Mouse (Mus musculus): ENCODE results near the gene Rpl36. TPM values are rescaled to one million over a fixed set of nuclear protein-coding genes. Genes with fewer than 3 reads are reported as not detected.

Rpl36 gene
- polyA plus RNA-seq, 1 experiment from 2014 or later, result 2,447 TPM

GRCm38 (mm10) chr17:56643237-56643636, 30.0 kb downstream of the Rpl36 start:
- Histone ChIP-seq H3K9ac (replicated peaks; ENCODE audit: low read depth, low read length) (no peak overlapping the region), H3K4me1 (ENCODE audit: control insufficient read depth, insufficient read depth, low read length) (no peaks in the 10 kb centered on the region), H3K9me3 (ENCODE audit: control insufficient read depth, low read depth, low read length) (no peaks in the 10 kb centered on the region), H3K4me2 (replicated peaks; ENCODE audit: low read depth, low read length) (no peak overlapping the region), H3K27me3 (ENCODE audit: control insufficient read depth, insufficient read depth, low read length) (no peaks in the 10 kb centered on the region), H3K4me3 (ENCODE audit: low read depth, low read length) (no peak overlapping the region), H3K27ac (ENCODE audit: low read length) (no peak overlapping the region), H3K36me3 (ENCODE audit: control insufficient read depth, insufficient read depth, low read length) (no peaks in the 10 kb centered on the region)
- 78% methylated on average over 4 of the region's 4 CpGs for WGBS
- ATAC-seq (ENCODE audit: insufficient number of reproducible peaks, insufficient read depth, low FRiP score, low read depth), result no peak

GRCm38 (mm10) chr17:56647546-56647945, 34.3 kb downstream of the Rpl36 start:
- H3K4me2 ChIP-seq (replicated peaks; ENCODE audit: low read depth, low read length), result no peak overlapping the region

GRCm38 (mm10) chr17:56651801-56652200, 38.6 kb downstream of the Rpl36 start:
- ATAC-seq (ENCODE audit: insufficient number of reproducible peaks, insufficient read depth, low FRiP score, low read depth), result no peak
- 26% methylated on average over 10 of the region's 10 CpGs for WGBS
- no peak overlapping the region for H3K27ac ChIP-seq (ENCODE audit: low read length)
- no peaks in the 10 kb centered on the region for H3K36me3 ChIP-seq (ENCODE audit: control insufficient read depth, insufficient read depth, low read length)
- H3K4me1 ChIP-seq (ENCODE audit: control insufficient read depth, insufficient read depth, low read length), result no peaks in the 10 kb centered on the region
- H3K9ac ChIP-seq (replicated peaks; ENCODE audit: low read depth, low read length), result no peak overlapping the region
- no peaks in the 10 kb centered on the region for H3K9me3 ChIP-seq (ENCODE audit: control insufficient read depth, low read depth, low read length)
- H3K4me2 ChIP-seq (replicated peaks; ENCODE audit: low read depth, low read length), result no peak overlapping the region
- no peak overlapping the region for H3K4me3 ChIP-seq (ENCODE audit: low read depth, low read length)
- no peaks in the 10 kb centered on the region for H3K27me3 ChIP-seq (ENCODE audit: control insufficient read depth, insufficient read depth, low read length)

More at GRCm38 (mm10) chr17:56647546-56647945, 34.3 kb downstream of the Rpl36 start:
- no peak overlapping the region for H3K4me3 ChIP-seq (ENCODE audit: low read depth, low read length)
- no peaks in the 10 kb centered on the region for H3K9me3 ChIP-seq (ENCODE audit: control insufficient read depth, low read depth, low read length)
- no peak overlapping the region for H3K27ac ChIP-seq (ENCODE audit: low read length)
- no peaks in the 10 kb centered on the region for H3K4me1 ChIP-seq (ENCODE audit: control insufficient read depth, insufficient read depth, low read length)
- no peaks in the 10 kb centered on the region for H3K27me3 ChIP-seq (ENCODE audit: control insufficient read depth, insufficient read depth, low read length)
- no peak overlapping the region for H3K9ac ChIP-seq (replicated peaks; ENCODE audit: low read depth, low read length)
- no peak for ATAC-seq (ENCODE audit: insufficient number of reproducible peaks, insufficient read depth, low FRiP score, low read depth)
- WGBS, result 58% methylated on average over 11 of the region's 13 CpGs
- no peaks in the 10 kb centered on the region for H3K36me3 ChIP-seq (ENCODE audit: control insufficient read depth, insufficient read depth, low read length)

DNA sequence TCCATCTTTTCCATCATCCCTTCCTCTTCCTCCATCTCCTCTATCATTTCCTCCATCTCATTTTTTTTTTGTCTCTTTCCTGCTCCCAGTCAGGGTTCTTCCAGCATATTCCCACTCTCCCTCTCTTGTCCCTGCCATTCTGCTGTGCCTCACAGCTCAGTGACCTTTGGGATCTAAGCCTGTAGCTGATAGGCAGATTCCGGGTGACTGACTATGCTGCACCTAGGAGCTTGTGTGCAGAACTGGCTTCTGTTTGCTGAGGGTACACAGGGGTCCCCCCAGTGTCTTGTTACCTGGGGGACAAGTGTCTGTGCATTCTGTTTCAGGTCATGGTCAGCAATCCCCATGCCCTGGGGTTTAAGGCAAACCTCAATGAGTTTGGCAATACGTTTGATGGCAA, 41.6 kb downstream of the Rpl36 start:
- Histone ChIP-seq H3K4me1 (ENCODE audit: control insufficient read depth, insufficient read depth, low read length) (no peaks in the 10 kb centered on the region), H3K36me3 (ENCODE audit: control insufficient read depth, insufficient read depth, low read length) (no peaks in the 10 kb centered on the region), H3K9ac (replicated peaks; ENCODE audit: low read depth, low read length) (no peak overlapping the region), H3K9me3 (ENCODE audit: control insufficient read depth, low read depth, low read length) (no peaks in the 10 kb centered on the region), H3K27me3 (ENCODE audit: control insufficient read depth, insufficient read depth, low read length) (no peaks in the 10 kb centered on the region), H3K27ac (ENCODE audit: low read length) (no peak overlapping the region), H3K4me3 (ENCODE audit: low read depth, low read length) (no peak overlapping the region), H3K4me2 (replicated peaks; ENCODE audit: low read depth, low read length) (no peak overlapping the region)
- ATAC-seq (ENCODE audit: insufficient number of reproducible peaks, insufficient read depth, low FRiP score, low read depth), result no peak
- 66% methylated on average over 2 of the region's 2 CpGs for WGBS

DNA sequence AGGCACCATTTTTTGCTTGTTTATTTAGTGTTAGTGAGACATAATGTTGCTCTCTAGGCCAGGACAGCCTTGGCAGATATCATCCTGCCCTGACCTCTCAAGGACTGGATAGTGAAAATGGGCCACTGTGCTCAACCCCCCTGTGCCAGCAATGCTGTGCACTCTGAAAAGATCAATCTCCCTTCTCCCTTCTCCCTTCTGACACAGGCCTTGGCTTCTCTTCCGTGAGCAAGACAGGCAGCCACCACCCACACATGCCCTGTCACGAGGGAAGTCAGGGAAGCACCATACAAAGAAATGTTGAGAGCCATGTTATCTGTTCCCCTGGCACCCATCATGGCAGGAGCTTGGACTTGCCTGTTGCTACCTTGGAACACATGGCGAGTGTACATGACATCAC, 42.1 kb downstream of the Rpl36 start:
- no peak for ATAC-seq (ENCODE audit: insufficient number of reproducible peaks, insufficient read depth, low FRiP score, low read depth)
- no peaks in the 10 kb centered on the region for H3K4me1 ChIP-seq (ENCODE audit: control insufficient read depth, insufficient read depth, low read length)
- H3K9ac ChIP-seq (replicated peaks; ENCODE audit: low read depth, low read length), result no peak overlapping the region
- WGBS, result 71% methylated on average over 3 of the region's 3 CpGs
- H3K36me3 ChIP-seq (ENCODE audit: control insufficient read depth, insufficient read depth, low read length), result no peaks in the 10 kb centered on the region
- no peaks in the 10 kb centered on the region for H3K27me3 ChIP-seq (ENCODE audit: control insufficient read depth, insufficient read depth, low read length)
- no peak overlapping the region for H3K4me3 ChIP-seq (ENCODE audit: low read depth, low read length)
- H3K9me3 ChIP-seq (ENCODE audit: control insufficient read depth, low read depth, low read length), result no peaks in the 10 kb centered on the region
- no peak overlapping the region for H3K4me2 ChIP-seq (replicated peaks; ENCODE audit: low read depth, low read length)
- H3K27ac ChIP-seq (ENCODE audit: low read length), result no peak overlapping the region

- no peaks in the 10 kb centered on the region for H3K27me3 ChIP-seq (ENCODE audit: control insufficient read depth, insufficient read depth, low read length)
- no peaks in the 10 kb centered on the region for H3K36me3 ChIP-seq (ENCODE audit: control insufficient read depth, insufficient read depth, low read length)
- no peak overlapping the region for H3K9ac ChIP-seq (replicated peaks; ENCODE audit: low read depth, low read length)
- H3K4me1 ChIP-seq (ENCODE audit: control insufficient read depth, insufficient read depth, low read length), result no peaks in the 10 kb centered on the region
- 77% methylated on average over 6 of the region's 6 CpGs for WGBS
- H3K9me3 ChIP-seq (ENCODE audit: control insufficient read depth, low read depth, low read length), result no peaks in the 10 kb centered on the region
- no peak overlapping the region for H3K4me3 ChIP-seq (ENCODE audit: low read depth, low read length)
- no peak overlapping the region for H3K4me2 ChIP-seq (replicated peaks; ENCODE audit: low read depth, low read length)
- no peak for ATAC-seq (ENCODE audit: insufficient number of reproducible peaks, insufficient read depth, low FRiP score, low read depth)
- no peak overlapping the region for H3K27ac ChIP-seq (ENCODE audit: low read length)
These were observed 43.0 kb downstream of the Rpl36 start for GRCm38 (mm10) chr17:56656171-56656570.

DNA sequence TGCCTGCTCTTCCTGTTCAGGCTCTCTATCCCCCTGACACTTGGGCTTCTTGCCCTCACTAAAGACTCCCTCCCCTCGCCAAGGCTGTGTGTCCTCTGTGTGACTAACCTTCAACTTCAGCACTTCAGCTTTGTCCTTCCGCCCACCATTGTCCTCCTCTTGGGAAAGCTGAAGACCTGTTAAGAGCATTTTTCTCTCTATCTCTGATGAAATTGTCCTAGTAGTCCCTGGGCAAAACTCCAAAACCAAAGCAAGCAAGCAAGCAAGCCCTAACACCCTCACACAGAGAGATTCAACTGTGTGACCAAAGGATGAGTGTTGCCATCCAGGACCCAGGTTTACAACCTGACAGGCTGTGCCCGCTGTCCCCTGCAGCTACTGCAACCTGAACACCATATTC, 50.4 kb downstream of the Rpl36 start:
- Histone ChIP-seq H3K36me3 (ENCODE audit: control insufficient read depth, insufficient read depth, low read length) (no peaks in the 10 kb centered on the region), H3K4me3 (ENCODE audit: low read depth, low read length) (no peak overlapping the region), H3K4me1 (ENCODE audit: control insufficient read depth, insufficient read depth, low read length) (peaks cover 5% of the 10 kb centered on the region), H3K27me3 (ENCODE audit: control insufficient read depth, insufficient read depth, low read length) (no peaks in the 10 kb centered on the region), H3K9ac (replicated peaks; ENCODE audit: low read depth, low read length) (0 out of 2 replicates have a peak overlapping the region, but pooled peaks have one; percentile 18), H3K4me2 (replicated peaks; ENCODE audit: low read depth, low read length) (peak overlapping the region; percentile 27), H3K27ac (ENCODE audit: low read length) (no peak overlapping the region), H3K9me3 (ENCODE audit: control insufficient read depth, low read depth, low read length) (no peaks in the 10 kb centered on the region)
- ATAC-seq (ENCODE audit: insufficient number of reproducible peaks, insufficient read depth, low FRiP score, low read depth), result no peak
- 58% methylated on average over 3 of the region's 3 CpGs for WGBS

Other genes with a start within 250 kb of the Rpl36 start
- gene Ptprs, start 136.9 kb upstream of the Rpl36 start, polyA plus RNA-seq (2014; fragmentation: Nextera tagmentation; extraction: Ambion mirVana), result 111 and 115 TPM in 2 replicates
- not detected in 2 replicates for gene Znrf4, start 101.0 kb upstream of the Rpl36 start, polyA plus RNA-seq (2014; fragmentation: Nextera tagmentation; extraction: Ambion mirVana)
- gene Gm20219, start 59.0 kb upstream of the Rpl36 start, polyA plus RNA-seq (2014; fragmentation: Nextera tagmentation; extraction: Ambion mirVana), result 11.9 and 13.1 TPM in 2 replicates
- gene Safb2, start 28.8 kb upstream of the Rpl36 start, polyA plus RNA-seq (2014; fragmentation: Nextera tagmentation; extraction: Ambion mirVana), result 62.8 and 73.5 TPM in 2 replicates
- gene Safb, start 28.6 kb upstream of the Rpl36 start, polyA plus RNA-seq (2014; fragmentation: Nextera tagmentation; extraction: Ambion mirVana), result 75.4 and 86.5 TPM in 2 replicates
- gene 2410015M20Rik, start 3.6 kb upstream of the Rpl36 start, polyA plus RNA-seq (2014; fragmentation: Nextera tagmentation; extraction: Ambion mirVana), result 259 and 261 TPM in 2 replicates
- 49.3 and 51.3 TPM in 2 replicates for gene Lonp1, start 13.5 kb downstream of the Rpl36 start, polyA plus RNA-seq (2014; fragmentation: Nextera tagmentation; extraction: Ambion mirVana)
- gene Catsperd, start 14.7 kb downstream of the Rpl36 start, polyA plus RNA-seq (2014; fragmentation: Nextera tagmentation; extraction: Ambion mirVana), result 0.46 and 0.73 TPM in 2 replicates
- 86.5 and 94.9 TPM in 2 replicates for gene Ranbp3, start 59.9 kb downstream of the Rpl36 start, polyA plus RNA-seq (2014; fragmentation: Nextera tagmentation; extraction: Ambion mirVana)
- gene Ndufa11, start 104.4 kb downstream of the Rpl36 start, polyA plus RNA-seq (2014; fragmentation: Nextera tagmentation; extraction: Ambion mirVana), result 444 and 502 TPM in 2 replicates
- gene Vmac, start 104.6 kb downstream of the Rpl36 start, polyA plus RNA-seq (2014; fragmentation: Nextera tagmentation; extraction: Ambion mirVana), result 31.3 and 31.7 TPM in 2 replicates
- gene Nrtn, start 144.1 kb downstream of the Rpl36 start, polyA plus RNA-seq (2014; fragmentation: Nextera tagmentation; extraction: Ambion mirVana), result 14.1 and 14.4 TPM in 2 replicates
- 40.9 and 46.3 TPM in 2 replicates for gene Dus3l, start 151.3 kb downstream of the Rpl36 start, polyA plus RNA-seq (2014; fragmentation: Nextera tagmentation; extraction: Ambion mirVana)
- 1.1 and 1.6 TPM in 2 replicates for gene Prr22, start 156.8 kb downstream of the Rpl36 start, polyA plus RNA-seq (2014; fragmentation: Nextera tagmentation; extraction: Ambion mirVana)
- gene Rfx2, start 217.6 kb downstream of the Rpl36 start, polyA plus RNA-seq (2014; fragmentation: Nextera tagmentation; extraction: Ambion mirVana), result 6.7 TPM in 2 replicates